Mouse (Mus musculus): ENCODE measurements around the gene Iyd.

- TF ChIP-seq EP300 (IDR thresholded peaks at IDR 0.05; ENCODE audit: low read depth) (no peak), CTCF (IDR thresholded peaks at IDR 0.05; ENCODE audit: low read depth) (no peak)
Measured at GRCm38 (mm10) chr10:3507484-3508221, 32.4 kb upstream of the Iyd start.
